Mouse (Mus musculus) liver, embryonic 11.5 days (tissue): Measurements from ENCODE around the gene 1700020L24Rik. TPM values are rescaled to one million over a fixed set of nuclear protein-coding genes. Genes with fewer than 3 reads are reported as not detected.
A peak's percentile ranks its signal among the peaks of the same experiment; 100 is the strongest.

Experiments used
- ATAC-seq: fragments of 200-750 bp; cut with Nextera tagmentation; replicated peaks from 2 replicates; pipeline ENCODE4 v1.8.0; 2017; ENCODE audit warnings: moderate number of reproducible peaks, mild to moderate bottlenecking, moderate TSS enrichment, moderate library complexity; ENCODE audit not compliant: low FRiP score
- DNase-seq: peaks from one replicate; pipeline ENCODE4 v3.0.0-alpha.2; 2017; ENCODE audit warnings: low spot score
- H3K27ac ChIP-seq: fragments of 300-500 bp; sonication (generic); 2 replicates; pipeline ENCODE4 v1.5.1; 2014; ENCODE audit warnings: mild to moderate bottlenecking, low read depth, low read length, control low read depth
- H3K27me3 ChIP-seq: fragments of 300-500 bp; sonication (generic); replicated peaks from 2 replicates; pipeline ENCODE4 v1.6.1; 2014; ENCODE audit warnings: low read length, mixed read lengths; ENCODE audit not compliant: control insufficient read depth, insufficient read depth
- H3K36me3 ChIP-seq: fragments of 300-500 bp; sonication (generic); 2 replicates; pipeline ENCODE4 v1.6.1; 2014; ENCODE audit warnings: mild to moderate bottlenecking, low read length, moderate library complexity, mixed read lengths; ENCODE audit not compliant: control insufficient read depth, insufficient read depth
- H3K4me1 ChIP-seq: fragments of 300-500 bp; sonication (generic); replicated peaks from 2 replicates; pipeline ENCODE4 v1.6.1; 2014; ENCODE audit warnings: low read length, mixed read lengths; ENCODE audit not compliant: control insufficient read depth, insufficient read depth
- H3K4me2 ChIP-seq: fragments of 300-500 bp; sonication (generic); 2 replicates; pipeline ENCODE4 v1.6.1; 2014; ENCODE audit warnings: mild to moderate bottlenecking, control low read depth, moderate library complexity
- H3K4me3 ChIP-seq: fragments of 300-500 bp; sonication (generic); 2 replicates; pipeline ENCODE4 v1.5.1; 2014; ENCODE audit warnings: low read depth, low read length, control low read depth
- H3K9ac ChIP-seq: fragments of 300-500 bp; sonication (generic); 2 replicates; pipeline ENCODE4 v1.6.1; 2014; ENCODE audit warnings: low read depth, low read length, control low read depth
- H3K9me3 ChIP-seq: fragments of 300-500 bp; sonication (generic); 2 replicates; pipeline ENCODE4 v1.6.1; 2016; ENCODE audit warnings: low read length, inconsistent platforms, mixed read lengths; ENCODE audit not compliant: control insufficient read depth
- WGBS: fragments of 180-500 bp; shearing (Covaris S2); extraction: QIAGEN DNeasy Blood & Tissue Kit; methylation state at CpG from one replicate; pipeline ENCODE4 v1.1.7; 2014; 5-methylcytosine and 5-hydroxymethylcytosine counted together
- polyA plus RNA-seq: library from polyadenylated mRNA; unstranded; fragments of >200 nt; fragmentation: Nextera tagmentation; extraction: Ambion mirVana; gene quantifications from 2 replicates; pipeline ENCODE4 v1.2.1, GENCODE M21; 2014

1700020L24Rik gene
- polyA plus RNA-seq, 1 experiment from 2014 or later = 0.82 TPM

GRCm38 (mm10) chr11:83472324-83473234, 35.1 kb downstream of the 1700020L24Rik start, which contains the start of gene Taf15:
Gene Taf15, plus strand, starts transcription at chr11:83473086.
- DNase-seq (peak; percentile 97), ATAC-seq (peak; percentile 97)
- WGBS = under 1% methylated on average over 66 of the region's 66 CpGs
- H3K27me3 ChIP-seq = no peaks in the 10 kb centered on the region
- H3K4me1 ChIP-seq = peaks cover 11% of the 10 kb centered on the region
- H3K36me3 ChIP-seq = peaks cover 3% of the 10 kb centered on the region; the same call in 1 of the 2 replicates
- peak within 1 kb of the TSS; percentile 91 for H3K9ac ChIP-seq
- peak within 1 kb of the TSS; percentile 91 for H3K4me3 ChIP-seq
- H3K27ac ChIP-seq = peak within 1 kb of the TSS; percentile 91
- H3K9me3 ChIP-seq = no peaks in the 10 kb centered on the region
- H3K4me2 ChIP-seq = peak within 1 kb of the TSS; percentile 93

GRCm38 (mm10) chr11:83473235-83474016, 35.9 kb downstream of the 1700020L24Rik start:
- peak overlapping the region; percentile 93 for H3K4me2 ChIP-seq
- H3K4me3 ChIP-seq = peak overlapping the region; percentile 91
- H3K4me1 ChIP-seq = peaks cover 11% of the 10 kb centered on the region
- peak overlapping the region; percentile 91 for H3K9ac ChIP-seq
- no peaks in the 10 kb centered on the region for H3K9me3 ChIP-seq
- DNase-seq (peak; percentile 62), ATAC-seq (peak; percentile 77)
- peak overlapping the region; percentile 91 for H3K27ac ChIP-seq
- no peaks in the 10 kb centered on the region for H3K27me3 ChIP-seq
- peaks cover 3% of the 10 kb centered on the region; the same call in 1 of the 2 replicates for H3K36me3 ChIP-seq
- WGBS = under 1% methylated on average over 51 of the region's 52 CpGs

Other genes with a start within 250 kb of the 1700020L24Rik start
- gene Slfn3, start 246.3 kb upstream of the 1700020L24Rik start, polyA plus RNA-seq = 0.71 and 0.83 TPM in 2 replicates
- gene Slfn14, start 151.0 kb upstream of the 1700020L24Rik start, polyA plus RNA-seq = 2.1 and 2.4 TPM in 2 replicates
- 52.2 and 56.3 TPM in 2 replicates for gene Ap2b1, start 138.7 kb upstream of the 1700020L24Rik start, polyA plus RNA-seq
- gene Pex12, start 135.1 kb upstream of the 1700020L24Rik start, polyA plus RNA-seq = 12.4 and 13.7 TPM in 2 replicates
- gene Rasl10b, start 28.5 kb upstream of the 1700020L24Rik start, polyA plus RNA-seq = 0.40 and 1.5 TPM in 2 replicates
- gene Gas2l2, start 8.2 kb upstream of the 1700020L24Rik start, polyA plus RNA-seq = not detected in 2 replicates
- 0.71 and 0.88 TPM in 2 replicates for gene Mmp28, start 25.4 kb downstream of the 1700020L24Rik start, polyA plus RNA-seq
- 6.0 and 6.6 TPM in 2 replicates for gene Taf15, start 35.4 kb downstream of the 1700020L24Rik start, polyA plus RNA-seq
- gene Heatr9, start 84.5 kb downstream of the 1700020L24Rik start, polyA plus RNA-seq = not detected in 2 replicates
- not detected in 2 replicates for gene Ccl5, start 92.8 kb downstream of the 1700020L24Rik start, polyA plus RNA-seq
- gene Ccl9, start 141.0 kb downstream of the 1700020L24Rik start, polyA plus RNA-seq = 5.5 and 8.7 TPM in 2 replicates
- gene Ccl6, start 155.4 kb downstream of the 1700020L24Rik start, polyA plus RNA-seq = 14.7 and 16.1 TPM in 2 replicates
- gene Rpl9-ps1, start 207.9 kb downstream of the 1700020L24Rik start, polyA plus RNA-seq = not detected in 2 replicates
- 1.7 and 1.8 TPM in 2 replicates for gene Ccl3, start 211.7 kb downstream of the 1700020L24Rik start, polyA plus RNA-seq
- 1.1 TPM in 1 of 2 replicates, not detected in the other for gene Ccl4, start 224.9 kb downstream of the 1700020L24Rik start, polyA plus RNA-seq